ENCODE assay signal across 8 mouse cellular contexts in the genomic region with DNA sequence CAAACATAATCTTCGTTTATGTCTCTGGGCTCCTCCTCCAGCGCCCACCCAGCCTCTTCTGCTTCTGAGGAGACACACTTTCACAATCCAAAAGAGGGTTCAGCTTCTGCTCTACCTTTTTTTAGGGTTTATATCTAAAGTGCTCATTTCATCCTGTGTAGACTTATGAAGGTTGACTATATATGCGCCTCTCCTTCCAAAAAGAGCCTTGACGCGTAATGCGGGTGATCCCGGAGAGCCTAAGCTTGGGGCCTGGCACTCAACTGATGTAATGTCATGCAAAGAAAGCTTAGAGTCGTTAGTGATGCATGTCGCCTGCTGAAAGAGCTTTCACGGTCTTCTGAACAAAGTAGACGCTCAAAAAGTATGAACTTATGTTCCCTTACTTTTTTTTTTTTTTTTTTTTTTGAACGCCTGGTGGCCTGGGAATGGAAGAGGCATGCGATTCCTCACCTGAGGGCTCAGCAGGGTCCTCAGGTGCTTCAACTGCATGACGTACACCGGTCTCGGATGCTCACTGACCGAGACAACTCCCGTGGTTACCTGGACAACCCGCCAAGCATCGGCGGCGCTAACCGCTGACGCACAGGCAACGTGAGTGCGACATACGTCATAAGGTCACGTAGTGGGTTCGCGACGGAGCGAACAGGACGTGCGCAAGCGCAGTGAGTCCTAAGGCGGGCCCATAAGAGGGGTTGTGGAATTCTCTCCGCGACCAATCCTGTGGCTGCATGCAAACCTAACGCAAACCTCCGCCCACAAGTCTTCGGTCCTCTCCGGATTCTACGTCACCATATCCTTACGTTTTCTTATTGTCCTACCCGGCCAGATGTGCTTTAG. TPM values are rescaled to one million over a fixed set of nuclear protein-coding genes. Genes with fewer than 3 reads are reported as not detected.
DNase-seq lines count a peak whose midpoint lies in the region; ATAC-seq and TF ChIP-seq lines count a peak whose summit lies in the region.

TSS of gene Ift172 (minus strand) at position 596 of the 840 bp plus-strand sequence.

- H3K9me3 ChIP-seq in G1E (replicated peaks) = no peaks in the 10 kb centered on the region
- H3K9me3 ChIP-seq in forebrain, embryonic 16.5 days (ENCODE audit: control insufficient read depth, low read length) = no peaks in the 10 kb centered on the region
- H3K9me3 ChIP-seq in lung, embryonic 14.5 days (ENCODE audit: low read depth, low read length) = no peaks in the 10 kb centered on the region

- WGBS in forebrain, embryonic 16.5 days = 3% methylated on average over 45 of the region's 45 CpGs
- 2% methylated on average over 45 of the region's 45 CpGs for WGBS in lung, embryonic 14.5 days
- under 1% methylated on average over 45 of the region's 45 CpGs for WGBS in olfactory bulb, adult 2 months
- WGBS in thymus, adult 2 months = 3% methylated on average over 45 of the region's 45 CpGs

- TF ChIP-seq POLR2A in olfactory bulb, adult 2 months (IDR thresholded peaks at IDR 0.05; ENCODE audit: insufficient read depth, low read depth, low read length) = peak; percentile 54; the same call in 1 of the 2 replicates
- peak; percentile 37; the same call in 1 of the 2 replicates for TF ChIP-seq POLR2A in thymus, adult 2 months (IDR thresholded peaks at IDR 0.05; ENCODE audit: control insufficient read depth, extremely low read depth, insufficient read depth, low read length, poor library complexity)

- peak within 1 kb of the TSS; percentile 58 for H3K9ac ChIP-seq in forebrain, embryonic 16.5 days (replicated peaks; ENCODE audit: low read depth, low read length)
- peak within 1 kb of the TSS; percentile 56 for H3K9ac ChIP-seq in lung, embryonic 14.5 days

- no peak for TF ChIP-seq CTCF in G1E (IDR thresholded peaks at IDR 0.05; ENCODE audit: low read depth, low read length)
- TF ChIP-seq CTCF in layer of hippocampus, adult 2 months (conservative IDR thresholded peaks at IDR 0.05) = no peak
- no peak for TF ChIP-seq CTCF in lung, embryonic 14.5 days (IDR thresholded peaks at IDR 0.05; ENCODE audit: low read depth)
- no peak for TF ChIP-seq CTCF in olfactory bulb, adult 2 months (IDR thresholded peaks at IDR 0.05; ENCODE audit: insufficient read depth, low read depth, low read length)
- TF ChIP-seq CTCF in thymus, adult 2 months (IDR thresholded peaks at IDR 0.05; ENCODE audit: borderline replicate concordance, control insufficient read depth, extremely low read depth, insufficient read depth, low read length, poor library complexity) = peak; percentile 65; the same call in 1 of the 2 replicates

- peaks cover 21% of the 10 kb centered on the region for H3K4me1 ChIP-seq in G1E (ENCODE audit: insufficient read depth, low read depth, low read length)
- H3K4me1 ChIP-seq in forebrain, embryonic 16.5 days (replicated peaks; ENCODE audit: control insufficient read depth, insufficient read depth, low read length) = peaks cover 32% of the 10 kb centered on the region
- H3K4me1 ChIP-seq in lung, embryonic 14.5 days (ENCODE audit: insufficient read depth) = peaks cover 5% of the 10 kb centered on the region
- peaks cover 12% of the 10 kb centered on the region for H3K4me1 ChIP-seq in olfactory bulb, adult 2 months (ENCODE audit: control insufficient read depth, insufficient read depth, low read length)
- peaks cover 9% of the 10 kb centered on the region for H3K4me1 ChIP-seq in thymus, adult 2 months (replicated peaks; ENCODE audit: control insufficient read depth, insufficient read depth, low read length)

- peak; percentile 94 for DNase-seq in G1E (ENCODE audit: low spot score)
- peak; percentile 96 to 98 for DNase-seq in cerebellum, adult 18-20 months
- peak; percentile 92 to 94 for DNase-seq in heart, postnatal 36 days
- peak; percentile 96 for DNase-seq in layer of hippocampus, adult 2 months (ENCODE audit: low spot score in 2 of 2)
- DNase-seq in lung, embryonic 14.5 days = peak; percentile 100
- peak; percentile 93 for DNase-seq in thymus, adult 2 months

- intact Hi-C loops in heart, postnatal 36 days (cut with DNase I) = loop anchor here (2.0 to 10.0 kb wide), 4 partner anchors 50 to 236 kb away; partner anchors contain the start of genes Cad, Eif2b4, Gm9970 and Nrbp1

- H3K36me3 ChIP-seq in G1E (replicated peaks) = peaks cover 15% of the 10 kb centered on the region
- peaks cover 7% of the 10 kb centered on the region; the same call in 1 of the 2 replicates for H3K36me3 ChIP-seq in forebrain, embryonic 16.5 days (ENCODE audit: control insufficient read depth, insufficient read depth)
- H3K36me3 ChIP-seq in lung, embryonic 14.5 days (ENCODE audit: insufficient read depth) = peaks cover 28% of the 10 kb centered on the region
- no peaks in the 10 kb centered on the region for H3K36me3 ChIP-seq in thymus, adult 2 months (ENCODE audit: control insufficient read depth, insufficient read depth, low read length)

- H3K4me3 ChIP-seq in G1E (ENCODE audit: low read depth, low read length) = peak within 1 kb of the TSS; percentile 76
- H3K4me3 ChIP-seq in forebrain, embryonic 16.5 days (replicated peaks; ENCODE audit: low read length) = peak within 1 kb of the TSS; percentile 65
- H3K4me3 ChIP-seq in layer of hippocampus, adult 2 months = peak within 1 kb of the TSS; percentile 70
- H3K4me3 ChIP-seq in lung, embryonic 14.5 days (ENCODE audit: low read depth, low read length) = peak within 1 kb of the TSS; percentile 58
- H3K4me3 ChIP-seq in olfactory bulb, adult 2 months (ENCODE audit: insufficient read depth, low read depth, low read length) = peak within 1 kb of the TSS; percentile 60
- peak within 1 kb of the TSS; percentile 58 for H3K4me3 ChIP-seq in thymus, adult 2 months (ENCODE audit: control insufficient read depth, insufficient read depth, low read length)

- peak within 1 kb of the TSS; percentile 94 for H3K4me2 ChIP-seq in forebrain, embryonic 16.5 days (ENCODE audit: low read length)
- peak within 1 kb of the TSS; percentile 67 for H3K4me2 ChIP-seq in lung, embryonic 14.5 days

- H3K27ac ChIP-seq in forebrain, embryonic 16.5 days (ENCODE audit: low read length) = peak within 1 kb of the TSS; percentile 86
- peak within 1 kb of the TSS; percentile 90 for H3K27ac ChIP-seq in layer of hippocampus, adult 2 months
- peak within 1 kb of the TSS; percentile 48 for H3K27ac ChIP-seq in lung, embryonic 14.5 days (ENCODE audit: low read depth)
- peak within 1 kb of the TSS; percentile 43 for H3K27ac ChIP-seq in olfactory bulb, adult 2 months (ENCODE audit: insufficient read depth, low read depth, low read length)
- H3K27ac ChIP-seq in thymus, adult 2 months (ENCODE audit: control insufficient read depth, insufficient read depth, low read length) = peak within 1 kb of the TSS; percentile 52

- peak; percentile 97 for ATAC-seq in G1E (ENCODE audit: extremely low read depth, insufficient number of reproducible peaks, low FRiP score, poor library complexity, severe bottlenecking)
- ATAC-seq in forebrain, embryonic 16.5 days = peak; percentile 93
- ATAC-seq in lung, embryonic 14.5 days (ENCODE audit: insufficient read depth) = peak; percentile 91

- H3K27me3 ChIP-seq in G1E (ENCODE audit: insufficient read depth, low read length) = peaks cover 11% of the 10 kb centered on the region
- no peaks in the 10 kb centered on the region for H3K27me3 ChIP-seq in forebrain, embryonic 16.5 days (replicated peaks; ENCODE audit: control insufficient read depth, insufficient read depth, low read length)
- no peaks in the 10 kb centered on the region for H3K27me3 ChIP-seq in lung, embryonic 14.5 days (ENCODE audit: insufficient read depth, low read length)
- peaks cover 7% of the 10 kb centered on the region for H3K27me3 ChIP-seq in thymus, adult 2 months (ENCODE audit: control insufficient read depth, insufficient read depth, low read length)

RNA-seq across cellular contexts. Expression of gene Ift172, which starts in this region (rescaled TPM):
- total RNA-seq in G1E (2014; fragmentation: Nextera tagmentation) (19.0 and 21.5 TPM in 2 replicates), G1E (2017) (24.2 and 24.3 TPM in 2 replicates)
- 32.5 and 37.8 TPM in 2 replicates for polyA plus RNA-seq in G1E (2012)
- 34.2 and 39.4 TPM in 2 replicates for polyA plus RNA-seq in forebrain, embryonic 16.5 days (2015; fragmentation: Nextera tagmentation; extraction: Ambion mirVana)
- total RNA-seq in heart, postnatal 36 days (2021) = 10 to 100 TPM; 36.8 to 43.6 TPM
- 10 to 100 TPM; 80.9 to 96.8 TPM for total RNA-seq in layer of hippocampus, adult 2 months (2021)
- polyA plus RNA-seq in lung, embryonic 14.5 days (2014; fragmentation: Nextera tagmentation; extraction: Ambion mirVana) = 32.3 and 36.4 TPM in 2 replicates
- polyA plus RNA-seq in olfactory bulb, adult 2 months (2012; ENCODE audit: insufficient read depth, insufficient read length, low replicate concordance, missing spikeins) = not detected in 2 replicates
- polyA plus RNA-seq in thymus, adult 2 months (2012; rRNA removed) = 19.1 and 21.6 TPM in 2 replicates

Comparison
In these comparisons a context has a peak if more than half of its experiments do, and no peak if none do; other contexts are left out.
1. Peak in every context shown above with its lines: DNase-seq, ATAC-seq, H3K4me3 ChIP-seq and H3K27ac ChIP-seq.